Mouse (Mus musculus): ENCODE data around the gene A2ml1. TPM values are rescaled to one million over a fixed set of nuclear protein-coding genes. Genes with fewer than 3 reads are reported as not detected.

Gene A2ml1
- polyA plus RNA-seq, 1 experiment from 2014 or later = not detected

Other genes starting within 250 kb of the A2ml1 start
- 17.7 and 23.7 TPM in 2 replicates for gene Tulp3, start 225.8 kb downstream of the A2ml1 start, polyA plus RNA-seq (2014; fragmentation: Nextera tagmentation; extraction: Ambion mirVana)
- gene Rhno1, start 218.7 kb downstream of the A2ml1 start, polyA plus RNA-seq (2014; fragmentation: Nextera tagmentation; extraction: Ambion mirVana) = 197 and 205 TPM in 2 replicates
- 89.6 and 91.9 TPM in 2 replicates for gene Foxm1, start 218.6 kb downstream of the A2ml1 start, polyA plus RNA-seq (2014; fragmentation: Nextera tagmentation; extraction: Ambion mirVana)
- 0.51 and 0.84 TPM in 2 replicates for gene Tex52, start 206.2 kb downstream of the A2ml1 start, polyA plus RNA-seq (2014; fragmentation: Nextera tagmentation; extraction: Ambion mirVana)
- gene Gm44596, start 206.1 kb downstream of the A2ml1 start, polyA plus RNA-seq (2014; fragmentation: Nextera tagmentation; extraction: Ambion mirVana) = not detected in 2 replicates
- gene Nrip2, start 182.3 kb downstream of the A2ml1 start, polyA plus RNA-seq (2014; fragmentation: Nextera tagmentation; extraction: Ambion mirVana) = 2.7 and 3.8 TPM in 2 replicates
- gene Itfg2, start 156.7 kb downstream of the A2ml1 start, polyA plus RNA-seq (2014; fragmentation: Nextera tagmentation; extraction: Ambion mirVana) = 34.6 and 35.3 TPM in 2 replicates
- 601 and 640 TPM in 2 replicates for gene Fkbp4, start 142.9 kb downstream of the A2ml1 start, polyA plus RNA-seq (2014; fragmentation: Nextera tagmentation; extraction: Ambion mirVana)
- 0.05 TPM in 1 of 2 replicates, not detected in the other for gene Pzp, start 54.9 kb downstream of the A2ml1 start, polyA plus RNA-seq (2014; fragmentation: Nextera tagmentation; extraction: Ambion mirVana)
- gene Klrb1a, start 41.9 kb upstream of the A2ml1 start, polyA plus RNA-seq (2014; fragmentation: Nextera tagmentation; extraction: Ambion mirVana) = not detected in 2 replicates
- not detected in 2 replicates for gene Clec2h, start 80.8 kb upstream of the A2ml1 start, polyA plus RNA-seq (2014; fragmentation: Nextera tagmentation; extraction: Ambion mirVana)
- gene Klrb1, start 141.5 kb upstream of the A2ml1 start, polyA plus RNA-seq (2014; fragmentation: Nextera tagmentation; extraction: Ambion mirVana) = not detected in 2 replicates
- not detected in 2 replicates for gene Klrb1c, start 207.6 kb upstream of the A2ml1 start, polyA plus RNA-seq (2014; fragmentation: Nextera tagmentation; extraction: Ambion mirVana)
- gene Gm44511, start 244.7 kb upstream of the A2ml1 start, polyA plus RNA-seq (2014; fragmentation: Nextera tagmentation; extraction: Ambion mirVana) = not detected in 2 replicates
- not detected in 2 replicates for gene Klrb1b, start 244.7 kb upstream of the A2ml1 start, polyA plus RNA-seq (2014; fragmentation: Nextera tagmentation; extraction: Ambion mirVana)